Mouse (Mus musculus): ENCODE results near the gene Slc25a27.

GRCm38 (mm10) chr17:43716601-43717000, 49.6 kb upstream of the Slc25a27 start:
- TF ChIP-seq GATA1 (IDR thresholded peaks at IDR 0.05; ENCODE audit: low read length): no peak
- no peak for TF ChIP-seq TAL1 (IDR thresholded peaks at IDR 0.05; ENCODE audit: low read length)

Data from erythroblast, embryonic 14.5 days (primary cell).